In genomic region chr10:95501463-95502081, GRCm38 (mm10) we compare ENCODE assay signal across 8 mouse cellular contexts. TPM values are rescaled to one million over a fixed set of nuclear protein-coding genes. Genes with fewer than 3 reads are reported as not detected.
DNase-seq lines count a peak whose midpoint lies in the region; ATAC-seq and TF ChIP-seq lines count a peak whose summit lies in the region.

Gene Mrpl42, minus strand, starts transcription at chr10:95501940.

- TF ChIP-seq CTCF in embryonic fibroblast, embryonic 13.5 days (IDR thresholded peaks at IDR 0.05; ENCODE audit: borderline replicate concordance, insufficient read depth, low read length): no peak
- TF ChIP-seq CTCF in spleen, adult 2 months (IDR thresholded peaks at IDR 0.05; ENCODE audit: extremely low read depth, insufficient read depth, insufficient read length, insufficient replicate concordance): no peak

- H3K36me3 ChIP-seq in limb, embryonic 13.5 days: peaks cover 15% of the 10 kb centered on the region
- H3K36me3 ChIP-seq in midbrain, embryonic 15.5 days (replicated peaks): no peaks in the 10 kb centered on the region
- no peaks in the 10 kb centered on the region; the same call in 1 of the 2 replicates for H3K36me3 ChIP-seq in spleen, adult 2 months (ENCODE audit: control insufficient read depth, insufficient read depth, low read length)

- H3K27me3 ChIP-seq in limb, embryonic 13.5 days: no peaks in the 10 kb centered on the region
- H3K27me3 ChIP-seq in midbrain, embryonic 15.5 days (replicated peaks): no peaks in the 10 kb centered on the region
- no peaks in the 10 kb centered on the region for H3K27me3 ChIP-seq in spleen, adult 2 months (ENCODE audit: control insufficient read depth, insufficient read depth, low read length)

- DNase-seq in B cell, adult 2 months: peak; percentile 82 to 83
- DNase-seq in brain, adult 2 months (ENCODE audit: low read depth, low spot score): peak; percentile 96
- DNase-seq in heart, adult 9 months (ENCODE audit: low spot score in 2 of 2): peak; percentile 83 to 88
- DNase-seq in kidney, adult 9 months: peak; percentile 93
- peak; percentile 39 to 86 for DNase-seq in spleen, adult 2 months (ENCODE audit: low read depth in 1 of 2, low spot score in 2 of 2)

- H3K4me3 ChIP-seq in embryonic fibroblast, embryonic 13.5 days (ENCODE audit: insufficient read depth, low read length): peak within 1 kb of the TSS; percentile 86
- peak within 1 kb of the TSS; percentile 65 for H3K4me3 ChIP-seq in limb, embryonic 13.5 days
- H3K4me3 ChIP-seq in midbrain, embryonic 15.5 days: peak within 1 kb of the TSS; percentile 98
- peak within 1 kb of the TSS; percentile 96 for H3K4me3 ChIP-seq in spleen, adult 2 months (ENCODE audit: extremely low read depth, insufficient read depth, insufficient read length)

- peak within 1 kb of the TSS; percentile 81 for H3K9ac ChIP-seq in limb, embryonic 13.5 days
- H3K9ac ChIP-seq in midbrain, embryonic 15.5 days: peak within 1 kb of the TSS; percentile 92

- peak; percentile 94 for ATAC-seq in limb, embryonic 13.5 days (ENCODE audit: low FRiP score, low read depth)
- ATAC-seq in midbrain, embryonic 15.5 days (replicated peaks): peak; percentile 97

- H3K4me1 ChIP-seq in embryonic fibroblast, embryonic 13.5 days (ENCODE audit: control insufficient read depth, insufficient read depth, low read length): no peaks in the 10 kb centered on the region
- H3K4me1 ChIP-seq in limb, embryonic 13.5 days: peaks cover 9% of the 10 kb centered on the region
- H3K4me1 ChIP-seq in midbrain, embryonic 15.5 days: peaks cover 15% of the 10 kb centered on the region
- peaks cover 2% of the 10 kb centered on the region; the same call in 1 of the 2 replicates for H3K4me1 ChIP-seq in spleen, adult 2 months (ENCODE audit: control insufficient read depth, insufficient read depth, insufficient read length)

- peak within 1 kb of the TSS; percentile 16; the same call in 1 of the 2 replicates for H3K27ac ChIP-seq in embryonic fibroblast, embryonic 13.5 days (ENCODE audit: insufficient read depth, low read length)
- peak within 1 kb of the TSS; percentile 76 for H3K27ac ChIP-seq in limb, embryonic 13.5 days
- H3K27ac ChIP-seq in midbrain, embryonic 15.5 days: peak within 1 kb of the TSS; percentile 92
- peak within 1 kb of the TSS; percentile 85 for H3K27ac ChIP-seq in spleen, adult 2 months (ENCODE audit: insufficient read depth, low read length)

- peak within 1 kb of the TSS; percentile 73 for H3K4me2 ChIP-seq in limb, embryonic 13.5 days (replicated peaks)
- peak within 1 kb of the TSS; percentile 62 for H3K4me2 ChIP-seq in midbrain, embryonic 15.5 days

- H3K9me3 ChIP-seq in limb, embryonic 13.5 days: no peaks in the 10 kb centered on the region
- no peaks in the 10 kb centered on the region for H3K9me3 ChIP-seq in midbrain, embryonic 15.5 days

- peak; percentile 91 for TF ChIP-seq POLR2A in embryonic fibroblast, embryonic 13.5 days (IDR thresholded peaks at IDR 0.05; ENCODE audit: low read depth, low read length)
- TF ChIP-seq POLR2A in spleen, adult 2 months (IDR thresholded peaks at IDR 0.05; ENCODE audit: low read depth, low read length): peak; percentile 56; the same call in 1 of the 2 replicates

- WGBS in limb, embryonic 13.5 days: 0% methylated on average over 35 of the region's 35 CpGs
- under 1% methylated on average over 35 of the region's 35 CpGs for WGBS in midbrain, embryonic 15.5 days
- under 1% methylated on average over 35 of the region's 35 CpGs for WGBS in spleen, adult 2 months

RNA-seq across cellular contexts. Expression of gene Mrpl42, which starts in this region (rescaled TPM):
- 92.7 and 93.8 TPM in 2 replicates for polyA plus RNA-seq in embryonic fibroblast, embryonic 13.5 days (2011; ENCODE audit: insufficient read length, low read depth, missing spikeins)
- polyA plus RNA-seq in limb, embryonic 13.5 days (2015; fragmentation: Nextera tagmentation; extraction: Ambion mirVana): 311 and 329 TPM in 2 replicates
- 223 and 226 TPM in 2 replicates for polyA plus RNA-seq in midbrain, embryonic 15.5 days (2015; fragmentation: Nextera tagmentation; extraction: Ambion mirVana)
- polyA plus RNA-seq in spleen, adult 2 months (2012; rRNA removed): 27.3 and 27.8 TPM in 2 replicates

Comparison
In these comparisons a context has a peak if more than half of its experiments do, and no peak if none do; other contexts are left out.
1. Peak in every context shown above with its lines: DNase-seq, ATAC-seq, H3K4me3 ChIP-seq and H3K27ac ChIP-seq.
2. H3K27ac ChIP-seq: peak in every context shown above with its lines; median percentile 92 in midbrain, embryonic 15.5 days; 85 in spleen, adult 2 months; 76 in limb, embryonic 13.5 days; 16 in embryonic fibroblast, embryonic 13.5 days.